Mouse (Mus musculus) mesoderm, embryonic 11.5 days (tissue): ENCODE measurements around the gene Pou6f1.
"Not testable (repeated sequence)": the region's sequence is repeated elsewhere in the genome, so short reads cannot be mapped to it uniquely, and the experiment has no call there.

Experiments
- DNase-seq: peaks from one replicate; pipeline ENCODE4 v3.0.0-alpha.2; 2012; ENCODE audit warnings: low read depth, low spot score

The Pou6f1 gene

GRCm38 (mm10) chr15:100619200-100619599 lies 19.4 kb upstream of the Pou6f1 start:
- DNase-seq: no peak

GRCm38 (mm10) chr15:100616221-100616620 lies 16.4 kb upstream of the Pou6f1 start:
- no peak for DNase-seq

GRCm38 (mm10) chr15:100615825-100616220 lies 16.0 kb upstream of the Pou6f1 start:
- DNase-seq: peak; percentile 93

- DNase-seq: peak; percentile 98
Observed at GRCm38 (mm10) chr15:100614996-100615824, 15.4 kb upstream of the Pou6f1 start, which contains the start of gene Dazap2. Gene Dazap2, plus strand, starts transcription at chr15:100615349.

GRCm38 (mm10) chr15:100614218-100614995 lies 14.6 kb upstream of the Pou6f1 start:
- DNase-seq: no peak

- peak; percentile 84 for DNase-seq
Observed at GRCm38 (mm10) chr15:100613584-100613983, 13.8 kb upstream of the Pou6f1 start.

GRCm38 (mm10) chr15:100612432-100612831 lies 12.6 kb upstream of the Pou6f1 start:
- DNase-seq: no peak

GRCm38 (mm10) chr15:100611951-100612350 lies 12.2 kb upstream of the Pou6f1 start:
- no peak for DNase-seq

GRCm38 (mm10) chr15:100606677-100607076 lies 6.9 kb upstream of the Pou6f1 start:
- DNase-seq: not testable (repeated sequence)

- DNase-seq: no peak
Observed at GRCm38 (mm10) chr15:100601669-100602068, 1.9 kb upstream of the Pou6f1 start.

- DNase-seq: no peak
Observed at GRCm38 (mm10) chr15:100600696-100601272, 1.0 kb upstream of the Pou6f1 start.

- DNase-seq: peak; percentile 92
Observed at GRCm38 (mm10) chr15:100600047-100600695, 387 bp upstream of the Pou6f1 start.

- DNase-seq: peak; percentile 60
Observed at GRCm38 (mm10) chr15:100598883-100599275, 905 bp downstream of the Pou6f1 start.

GRCm38 (mm10) chr15:100598287-100598882 lies 1.4 kb downstream of the Pou6f1 start:
- DNase-seq: no peak

GRCm38 (mm10) chr15:100592817-100593216 lies 7.0 kb downstream of the Pou6f1 start:
- no peak for DNase-seq

- DNase-seq: no peak
Observed at GRCm38 (mm10) chr15:100590436-100590835, 9.3 kb downstream of the Pou6f1 start.

GRCm38 (mm10) chr15:100588297-100588696 lies 11.5 kb downstream of the Pou6f1 start:
- no peak for DNase-seq

GRCm38 (mm10) chr15:100587166-100587565 lies 12.6 kb downstream of the Pou6f1 start:
- DNase-seq: no peak

- DNase-seq: no peak
Observed at GRCm38 (mm10) chr15:100585931-100586330, 13.9 kb downstream of the Pou6f1 start.

GRCm38 (mm10) chr15:100580108-100580507 lies 19.7 kb downstream of the Pou6f1 start:
- no peak for DNase-seq

- DNase-seq: no peak
Observed at GRCm38 (mm10) chr15:100577972-100578371, 21.8 kb downstream of the Pou6f1 start.
